Mouse (Mus musculus) heart, embryonic 14.5 days (tissue): ENCODE results near the gene Clmp. TPM values are rescaled to one million over a fixed set of nuclear protein-coding genes. Genes with fewer than 3 reads are reported as not detected.

ENCODE experiments used
- ATAC-seq: fragments of 200-750 bp; cut with Nextera tagmentation; 2 replicates; pipeline ENCODE4 v1.8.0; 2017; ENCODE audit warnings: low read depth, moderate TSS enrichment; ENCODE audit not compliant: insufficient number of reproducible peaks, insufficient read depth, low FRiP score
- H3K27ac ChIP-seq, 2 experiments: fragments of 200-500 bp in 1 of 2; fragments of 300-500 bp in 1 of 2; sonication (generic) in 1 of 2; replicated peaks in 1 of 2; 2 replicates each; pipeline ENCODE4 v1.5.1; 2012 to 2014; ENCODE audit warnings: low read depth in 2 of 2, low read length in 2 of 2, control low read depth in 1 of 2, mild to moderate bottlenecking in 1 of 2, mixed read lengths in 1 of 2; ENCODE audit not compliant: control insufficient read depth in 1 of 2, insufficient read depth in 1 of 2
- H3K27me3 ChIP-seq: fragments of 300-500 bp; sonication (generic); 2 replicates; pipeline ENCODE4 v1.6.1; 2014; ENCODE audit warnings: mild to moderate bottlenecking, low read length, control low read depth; ENCODE audit not compliant: control insufficient read depth, insufficient read depth
- H3K36me3 ChIP-seq: fragments of 300-500 bp; sonication (generic); 2 replicates; pipeline ENCODE4 v1.6.1; 2014; ENCODE audit warnings: mild to moderate bottlenecking, control low read depth, low read length, mixed read lengths; ENCODE audit not compliant: control insufficient read depth, insufficient read depth
- H3K4me1 ChIP-seq, 2 experiments: fragments of 200-500 bp in 1 of 2; fragments of 300-500 bp in 1 of 2; sonication (generic) in 1 of 2; 2 replicates each; pipeline ENCODE4 v1.6.1; 2012 to 2014; ENCODE audit warnings: low read length in 2 of 2, control low read depth in 1 of 2, mixed read lengths in 1 of 2; ENCODE audit not compliant: control insufficient read depth in 2 of 2, insufficient read depth in 2 of 2
- H3K4me2 ChIP-seq: fragments of 300-500 bp; sonication (generic); 2 replicates; pipeline ENCODE4 v1.6.1; 2014; ENCODE audit warnings: mild to moderate bottlenecking, low read length
- H3K4me3 ChIP-seq, 2 experiments: fragments of 200-500 bp in 1 of 2; fragments of 300-500 bp in 1 of 2; sonication (generic) in 1 of 2; 2 replicates each; pipeline ENCODE4 v1.5.1; 2012 to 2014; ENCODE audit warnings: low read length in 2 of 2, mild to moderate bottlenecking in 2 of 2, control low read depth in 1 of 2, low read depth in 1 of 2, moderate library complexity in 1 of 2; ENCODE audit not compliant: control insufficient read depth in 1 of 2, insufficient read depth in 1 of 2
- H3K9ac ChIP-seq: fragments of 300-500 bp; sonication (generic); 2 replicates; pipeline ENCODE4 v1.6.1; 2014; ENCODE audit warnings: mild to moderate bottlenecking, low read length
- H3K9me3 ChIP-seq: fragments of 300-500 bp; sonication (generic); 2 replicates; pipeline ENCODE4 v1.6.1; 2016; ENCODE audit warnings: low read length, control low read depth; ENCODE audit not compliant: control insufficient read depth
- WGBS: fragments of 180-500 bp; shearing (Covaris S2); extraction: QIAGEN DNeasy Blood & Tissue Kit; methylation state at CpG from one replicate; pipeline ENCODE4 v1.1.7; 2014; 5-methylcytosine and 5-hydroxymethylcytosine counted together
- polyA plus RNA-seq: library from polyadenylated mRNA; unstranded; fragments of >200 nt; fragmentation: Nextera tagmentation; extraction: Ambion mirVana; gene quantifications from 2 replicates; pipeline ENCODE4 v1.2.1, GENCODE M21; 2014

The Clmp gene
- polyA plus RNA-seq, 1 experiment from 2014 or later: 13.4 TPM

DNA sequence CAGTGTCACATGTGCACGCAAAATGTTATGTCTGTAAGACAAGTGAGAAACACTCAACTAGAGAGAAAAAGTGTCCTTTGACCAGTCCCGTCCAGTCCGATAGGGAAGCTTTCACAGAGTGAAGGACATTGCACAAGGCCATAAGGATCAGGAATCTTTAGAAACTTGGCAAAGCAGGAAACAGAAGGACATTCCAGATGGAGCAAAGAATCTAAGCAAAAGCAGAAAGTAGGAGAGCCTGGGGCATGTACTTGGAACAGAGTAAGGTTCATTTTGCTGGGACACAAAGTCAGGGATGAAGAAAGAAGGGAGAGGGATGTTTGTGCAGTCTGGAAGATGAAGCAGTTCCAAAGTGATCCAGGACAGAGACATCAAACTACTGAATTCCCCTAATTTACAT is 36.3 kb upstream of the Clmp start:
- H3K36me3 ChIP-seq: no peaks in the 10 kb centered on the region
- H3K9me3 ChIP-seq: no peaks in the 10 kb centered on the region
- H3K27me3 ChIP-seq: no peaks in the 10 kb centered on the region
- H3K4me2 ChIP-seq: no peak overlapping the region
- WGBS: 84% methylated on average over 3 of the region's 3 CpGs
- no peak for ATAC-seq
- H3K4me1 ChIP-seq: 0 out of 4 replicates have a peak, but pooled peaks cover 2 to 4% of the 10 kb centered on the region in 2 experiments
- no peak overlapping the region for H3K27ac ChIP-seq
- no peak overlapping the region for H3K4me3 ChIP-seq
- no peak overlapping the region for H3K9ac ChIP-seq

DNA sequence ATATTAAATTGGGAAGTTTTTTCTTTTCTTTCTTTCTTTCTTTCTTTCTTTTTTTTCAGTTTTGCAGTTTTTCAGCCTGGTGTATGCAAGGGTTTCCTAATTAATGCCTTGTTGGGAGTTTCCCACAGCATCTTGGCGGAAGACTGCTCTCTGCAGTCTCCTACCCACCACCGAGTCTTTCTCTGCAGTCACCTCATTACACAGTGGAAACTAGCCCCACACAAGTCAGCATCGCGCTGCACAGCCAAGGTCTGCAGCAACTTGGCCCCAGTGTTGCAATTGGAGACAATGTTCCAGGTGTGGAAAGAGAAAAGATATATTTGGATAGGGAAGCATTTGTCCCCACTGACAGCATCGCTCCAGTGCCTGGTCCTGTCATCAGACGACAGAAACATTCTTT is 35.8 kb upstream of the Clmp start:
- no peak for ATAC-seq
- Histone ChIP-seq H3K9ac (no peak overlapping the region), H3K27ac (no peak overlapping the region), H3K9me3 (no peaks in the 10 kb centered on the region), H3K4me3 (no peak overlapping the region), H3K27me3 (no peaks in the 10 kb centered on the region), H3K36me3 (no peaks in the 10 kb centered on the region), H3K4me1 (0 out of 4 replicates have a peak, but pooled peaks cover 2 to 4% of the 10 kb centered on the region in 2 experiments), H3K4me2 (no peak overlapping the region)
- WGBS: 72% methylated on average over 6 of the region's 6 CpGs

DNA sequence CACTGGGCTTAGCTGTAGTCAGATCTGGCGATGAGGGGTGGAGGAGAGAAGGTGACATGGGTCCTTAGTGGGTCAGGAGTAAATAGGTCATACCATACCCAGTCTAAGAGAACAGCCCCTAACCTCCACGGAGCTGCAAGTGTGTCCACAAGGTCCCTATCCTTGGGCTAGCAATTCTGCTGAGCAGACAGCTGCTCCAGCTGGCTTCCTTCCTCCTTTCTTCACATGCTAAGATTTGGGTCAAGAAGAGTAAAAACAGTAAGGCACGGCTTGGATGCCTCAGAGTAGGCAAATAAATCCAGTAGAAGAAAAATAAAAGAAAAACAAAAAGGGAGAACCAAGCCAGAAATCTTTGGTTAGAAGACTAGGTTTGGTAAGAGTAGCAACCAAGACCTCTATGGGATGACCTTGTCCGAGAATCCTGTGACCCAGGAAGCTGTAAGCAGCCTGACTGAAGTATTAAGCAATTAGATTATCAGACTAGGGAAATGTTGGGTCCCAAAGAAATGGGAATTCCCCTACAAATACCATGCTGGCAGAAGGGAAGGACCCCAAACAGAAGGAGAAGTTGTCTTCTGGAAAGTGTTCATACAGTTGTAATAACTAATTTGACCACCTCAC is 34.4 kb upstream of the Clmp start:
- ATAC-seq: no peak
- Histone ChIP-seq H3K9me3 (no peaks in the 10 kb centered on the region), H3K9ac (no peak overlapping the region), H3K27ac (no peak overlapping the region), H3K27me3 (no peaks in the 10 kb centered on the region), H3K4me1 (0 out of 4 replicates have a peak, but pooled peaks cover 2 to 4% of the 10 kb centered on the region in 2 experiments), H3K36me3 (no peaks in the 10 kb centered on the region), H3K4me3 (no peak overlapping the region), H3K4me2 (no peak overlapping the region)
- WGBS: 73% methylated on average over 4 of the region's 4 CpGs

DNA sequence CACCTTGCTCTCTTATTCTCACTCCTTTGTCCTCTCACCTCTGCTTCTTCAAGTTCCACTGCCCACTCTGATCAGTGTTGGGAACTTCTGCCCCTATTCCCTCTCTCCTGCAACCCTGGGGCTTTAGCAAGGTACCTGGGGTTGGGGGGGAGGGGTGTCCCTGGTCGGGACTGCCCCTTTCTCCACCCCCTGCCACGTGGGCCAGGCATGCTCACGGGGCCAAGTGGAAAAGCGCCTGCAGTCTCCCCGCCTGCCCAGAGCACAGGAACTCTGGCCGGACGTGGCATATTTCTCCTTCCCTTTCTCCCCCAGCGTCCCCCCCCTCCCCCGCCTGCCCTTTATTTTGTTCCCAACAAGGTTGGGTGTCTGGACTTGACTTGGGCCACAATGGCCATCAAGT is 33.0 kb upstream of the Clmp start:
- 22% methylated on average over 7 of the region's 9 CpGs for WGBS
- Histone ChIP-seq H3K4me2 (no peak overlapping the region), H3K27me3 (no peaks in the 10 kb centered on the region), H3K27ac (no peak overlapping the region), H3K4me1 (0 out of 4 replicates have a peak, but pooled peaks cover 2 to 4% of the 10 kb centered on the region in 2 experiments), H3K9ac (no peak overlapping the region), H3K9me3 (no peaks in the 10 kb centered on the region), H3K4me3 (no peak overlapping the region), H3K36me3 (no peaks in the 10 kb centered on the region)
- ATAC-seq: no peak

DNA sequence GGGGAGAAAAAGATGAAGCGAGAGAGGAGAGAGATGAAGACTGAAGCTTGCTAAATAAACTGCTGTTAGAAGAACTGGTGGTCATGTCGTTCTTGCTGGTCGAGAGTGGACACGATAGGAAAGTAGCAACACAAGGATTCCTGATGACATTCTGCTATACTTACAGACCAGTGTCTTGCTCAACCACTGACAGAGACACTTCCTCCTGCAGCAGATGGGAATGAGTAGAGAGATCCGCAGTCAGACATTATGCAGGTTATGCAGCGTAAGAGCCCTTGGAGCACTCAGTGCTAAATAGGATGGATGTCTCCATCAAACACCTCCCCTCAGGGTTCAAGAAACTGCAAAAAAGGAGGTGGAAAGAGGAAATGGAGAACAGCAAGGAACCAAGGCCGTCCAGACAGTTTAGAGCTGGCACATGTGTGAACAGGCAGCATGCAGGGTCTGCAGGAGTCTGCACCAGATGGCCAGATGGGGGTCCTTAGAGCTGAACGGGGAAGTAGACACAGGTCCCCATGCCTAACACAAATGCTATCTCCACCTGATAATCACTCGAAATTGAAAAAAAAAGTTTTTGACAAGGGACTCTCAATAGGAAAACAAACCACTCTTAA is 19.5 kb upstream of the Clmp start:
- H3K9me3 ChIP-seq: no peaks in the 10 kb centered on the region
- peaks cover 0 to under 1% of the 10 kb centered on the region in 2 experiments; a peak in 1 of 4 replicates for H3K4me1 ChIP-seq
- no peak overlapping the region for H3K9ac ChIP-seq
- H3K27ac ChIP-seq: no peak overlapping the region
- no peak for ATAC-seq
- WGBS: 72% methylated on average over 9 of the region's 9 CpGs
- H3K4me3 ChIP-seq: no peak overlapping the region
- no peaks in the 10 kb centered on the region for H3K27me3 ChIP-seq
- no peak overlapping the region for H3K4me2 ChIP-seq
- H3K36me3 ChIP-seq: no peaks in the 10 kb centered on the region

DNA sequence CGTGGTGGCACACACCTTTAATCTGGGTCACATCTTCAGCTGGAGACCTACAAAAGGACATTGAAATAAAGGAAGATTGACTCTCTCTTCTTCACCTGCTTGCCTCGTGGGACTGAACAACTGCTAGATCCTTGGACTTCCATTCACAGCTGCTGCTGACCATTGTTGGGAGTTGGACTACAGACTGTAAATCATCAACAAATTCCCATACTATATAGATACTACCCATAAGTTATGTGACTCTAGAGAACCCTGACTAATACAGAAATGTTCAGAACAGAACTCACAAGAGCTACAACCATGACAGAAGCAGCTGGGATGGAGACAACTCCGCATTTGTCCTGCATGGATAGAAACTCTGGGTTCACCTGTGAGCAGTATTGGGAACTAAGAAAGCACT is 15.4 kb upstream of the Clmp start, which contains the start of gene Gm21915:
Gene Gm21915 (plus strand): TSS at position 301 of the 400 bp plus-strand sequence.
- 84% methylated on average over 3 of the region's 3 CpGs for WGBS
- ATAC-seq: no peak
- Histone ChIP-seq H3K4me3 (no peak within 1 kb of the TSS), H3K9me3 (no peaks in the 10 kb centered on the region), H3K27ac (no peak within 1 kb of the TSS), H3K36me3 (no peaks in the 10 kb centered on the region), H3K27me3 (no peaks in the 10 kb centered on the region), H3K4me1 (peaks cover 4 to 5% of the 10 kb centered on the region in 2 experiments; a peak in 2 of 4 replicates), H3K9ac (no peak within 1 kb of the TSS), H3K4me2 (no peak within 1 kb of the TSS)

GRCm38 (mm10) chr9:40671323-40671930 is 14.3 kb upstream of the Clmp start:
- H3K27me3 ChIP-seq: no peaks in the 10 kb centered on the region
- no peaks in the 10 kb centered on the region for H3K36me3 ChIP-seq
- peaks cover 9 to 12% of the 10 kb centered on the region in 2 experiments; a peak in 3 of 4 replicates for H3K4me1 ChIP-seq
- H3K27ac ChIP-seq: no peak overlapping the region
- ATAC-seq: no peak
- WGBS: 33% methylated on average over 4 of the region's 4 CpGs
- no peak overlapping the region for H3K4me2 ChIP-seq
- no peaks in the 10 kb centered on the region for H3K9me3 ChIP-seq
- H3K9ac ChIP-seq: no peak overlapping the region
- no peak overlapping the region for H3K4me3 ChIP-seq
